Mouse (Mus musculus): ENCODE data around the gene Lin7a. TPM values are rescaled to one million over a fixed set of nuclear protein-coding genes. Genes with fewer than 3 reads are reported as not detected.
A peak's percentile ranks its signal among the peaks of the same experiment; 100 is the strongest.

Lin7a gene
- polyA plus RNA-seq, 1 experiment from 2014 or later, result 25.9 TPM

GRCm38 (mm10) chr10:107389505-107389904, 118.0 kb downstream of the Lin7a start:
- H3K36me3 ChIP-seq (ENCODE audit: control insufficient read depth, insufficient read depth, low read length), result no peaks in the 10 kb centered on the region
- no peak overlapping the region for H3K9ac ChIP-seq (ENCODE audit: low read depth, low read length)
- no peak overlapping the region for H3K4me3 ChIP-seq (ENCODE audit: low read depth, low read length)
- 53% methylated on average over 4 of the region's 4 CpGs for WGBS
- ATAC-seq (ENCODE audit: low FRiP score), result peak; percentile 84
- peak; percentile 43 for DNase-seq (ENCODE audit: low spot score)
- no peaks in the 10 kb centered on the region for H3K4me1 ChIP-seq (replicated peaks; ENCODE audit: control insufficient read depth, insufficient read depth, low read length)
- no peak overlapping the region for H3K27ac ChIP-seq (ENCODE audit: low read depth, low read length)
- H3K27me3 ChIP-seq (ENCODE audit: control insufficient read depth, insufficient read depth, low read length), result no peaks in the 10 kb centered on the region
- H3K9me3 ChIP-seq (ENCODE audit: control insufficient read depth, low read length), result no peaks in the 10 kb centered on the region
- H3K4me2 ChIP-seq (replicated peaks; ENCODE audit: low read depth, low read length), result no peak overlapping the region

- H3K27ac ChIP-seq (ENCODE audit: low read depth, low read length), result no peak overlapping the region
- H3K4me3 ChIP-seq (ENCODE audit: low read depth, low read length), result no peak overlapping the region
- no peaks in the 10 kb centered on the region for H3K27me3 ChIP-seq (ENCODE audit: control insufficient read depth, insufficient read depth, low read length)
- no peaks in the 10 kb centered on the region for H3K4me1 ChIP-seq (replicated peaks; ENCODE audit: control insufficient read depth, insufficient read depth, low read length)
- H3K9me3 ChIP-seq (ENCODE audit: control insufficient read depth, low read length), result no peaks in the 10 kb centered on the region
- no peak for ATAC-seq (ENCODE audit: low FRiP score)
- WGBS, result 80% methylated on average over 4 of the region's 4 CpGs
- H3K4me2 ChIP-seq (replicated peaks; ENCODE audit: low read depth, low read length), result no peak overlapping the region
- H3K9ac ChIP-seq (ENCODE audit: low read depth, low read length), result no peak overlapping the region
- H3K36me3 ChIP-seq (ENCODE audit: control insufficient read depth, insufficient read depth, low read length), result no peaks in the 10 kb centered on the region
- no peak for DNase-seq (ENCODE audit: low spot score)
Observed at GRCm38 (mm10) chr10:107405347-107405746, 133.9 kb downstream of the Lin7a start.

GRCm38 (mm10) chr10:107418306-107418705, 146.8 kb downstream of the Lin7a start:
- Histone ChIP-seq H3K4me3 (ENCODE audit: low read depth, low read length) (no peak overlapping the region), H3K36me3 (ENCODE audit: control insufficient read depth, insufficient read depth, low read length) (no peaks in the 10 kb centered on the region), H3K27ac (ENCODE audit: low read depth, low read length) (no peak overlapping the region), H3K9ac (ENCODE audit: low read depth, low read length) (no peak overlapping the region), H3K4me1 (replicated peaks; ENCODE audit: control insufficient read depth, insufficient read depth, low read length) (no peaks in the 10 kb centered on the region), H3K4me2 (replicated peaks; ENCODE audit: low read depth, low read length) (no peak overlapping the region), H3K9me3 (ENCODE audit: control insufficient read depth, low read length) (no peaks in the 10 kb centered on the region), H3K27me3 (ENCODE audit: control insufficient read depth, insufficient read depth, low read length) (no peaks in the 10 kb centered on the region)
- ATAC-seq (ENCODE audit: low FRiP score), result no peak
- DNase-seq (ENCODE audit: low spot score), result no peak
- 91% methylated on average over 14 of the region's 14 CpGs for WGBS

GRCm38 (mm10) chr10:107436967-107437366, 165.5 kb downstream of the Lin7a start:
- Histone ChIP-seq H3K4me3 (ENCODE audit: low read depth, low read length) (no peak overlapping the region), H3K4me1 (replicated peaks; ENCODE audit: control insufficient read depth, insufficient read depth, low read length) (no peaks in the 10 kb centered on the region), H3K4me2 (replicated peaks; ENCODE audit: low read depth, low read length) (no peak overlapping the region), H3K27me3 (ENCODE audit: control insufficient read depth, insufficient read depth, low read length) (no peaks in the 10 kb centered on the region), H3K36me3 (ENCODE audit: control insufficient read depth, insufficient read depth, low read length) (no peaks in the 10 kb centered on the region), H3K9me3 (ENCODE audit: control insufficient read depth, low read length) (no peaks in the 10 kb centered on the region), H3K27ac (ENCODE audit: low read depth, low read length) (no peak overlapping the region), H3K9ac (ENCODE audit: low read depth, low read length) (no peak overlapping the region)
- ATAC-seq (ENCODE audit: low FRiP score) (no peak), DNase-seq (ENCODE audit: low spot score) (no peak)
- WGBS, result 74% methylated on average over 5 of the region's 5 CpGs

- Histone ChIP-seq H3K4me2 (replicated peaks; ENCODE audit: low read depth, low read length) (no peak overlapping the region), H3K9me3 (ENCODE audit: control insufficient read depth, low read length) (no peaks in the 10 kb centered on the region), H3K27ac (ENCODE audit: low read depth, low read length) (no peak overlapping the region), H3K4me1 (replicated peaks; ENCODE audit: control insufficient read depth, insufficient read depth, low read length) (no peaks in the 10 kb centered on the region), H3K9ac (ENCODE audit: low read depth, low read length) (no peak overlapping the region), H3K36me3 (ENCODE audit: control insufficient read depth, insufficient read depth, low read length) (no peaks in the 10 kb centered on the region), H3K4me3 (ENCODE audit: low read depth, low read length) (no peak overlapping the region), H3K27me3 (ENCODE audit: control insufficient read depth, insufficient read depth, low read length) (no peaks in the 10 kb centered on the region)
- 13% methylated on average over 4 of the region's 4 CpGs for WGBS
- DNase-seq (ENCODE audit: low spot score) (peak; percentile 67), ATAC-seq (ENCODE audit: low FRiP score) (peak; percentile 33; the same call in 1 of the 2 replicates)
Observed at GRCm38 (mm10) chr10:107442781-107443180, 171.3 kb downstream of the Lin7a start.

DNA sequence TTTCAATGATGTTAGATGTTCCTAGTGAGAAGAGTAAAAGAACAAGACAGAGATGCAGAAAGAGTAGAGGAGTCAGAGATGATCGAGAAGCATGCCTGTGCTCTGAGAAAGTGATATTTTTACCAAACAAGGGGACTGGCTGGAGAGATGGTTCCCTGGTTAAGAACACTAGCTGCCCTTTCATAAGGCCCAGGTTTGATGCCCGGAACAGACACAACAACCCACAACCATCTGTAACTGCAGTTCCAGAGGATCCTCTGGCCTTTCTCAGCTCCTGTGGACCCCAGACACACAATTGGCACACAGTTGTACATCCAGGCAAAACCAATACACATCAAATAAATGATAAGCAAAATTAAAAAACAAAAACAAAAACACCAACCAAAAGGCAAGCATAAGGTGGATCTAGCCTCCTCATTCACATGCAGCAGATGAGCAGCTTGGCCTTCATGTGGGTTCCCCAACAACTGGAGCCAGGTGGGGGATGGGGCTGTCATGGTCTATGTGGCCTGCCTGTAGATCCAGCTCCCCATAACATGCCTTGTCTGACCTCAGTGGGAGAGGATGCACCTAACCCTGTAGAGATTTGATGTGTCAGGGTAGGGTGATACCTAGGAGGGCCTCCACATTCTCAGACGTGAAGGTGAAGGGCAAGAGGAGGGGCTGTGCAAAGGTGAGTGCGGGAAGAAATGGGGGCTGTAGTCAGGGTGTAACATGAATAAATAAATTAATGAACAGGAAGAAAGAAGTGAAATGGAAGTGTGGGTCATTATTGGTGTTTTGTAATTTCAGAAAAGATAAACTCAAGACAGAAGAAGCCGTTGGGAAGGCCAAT, 178.2 kb downstream of the Lin7a start:
- Histone ChIP-seq H3K9me3 (ENCODE audit: control insufficient read depth, low read length) (no peaks in the 10 kb centered on the region), H3K9ac (ENCODE audit: low read depth, low read length) (no peak overlapping the region), H3K36me3 (ENCODE audit: control insufficient read depth, insufficient read depth, low read length) (no peaks in the 10 kb centered on the region), H3K4me3 (ENCODE audit: low read depth, low read length) (no peak overlapping the region), H3K27ac (ENCODE audit: low read depth, low read length) (no peak overlapping the region), H3K4me1 (replicated peaks; ENCODE audit: control insufficient read depth, insufficient read depth, low read length) (no peaks in the 10 kb centered on the region), H3K4me2 (replicated peaks; ENCODE audit: low read depth, low read length) (no peak overlapping the region), H3K27me3 (ENCODE audit: control insufficient read depth, insufficient read depth, low read length) (no peaks in the 10 kb centered on the region)
- WGBS, result 92% methylated on average over 5 of the region's 5 CpGs
- DNase-seq (ENCODE audit: low spot score) (no peak), ATAC-seq (ENCODE audit: low FRiP score) (no peak)

- Histone ChIP-seq H3K9ac (ENCODE audit: low read depth, low read length) (no peak overlapping the region), H3K4me1 (replicated peaks; ENCODE audit: control insufficient read depth, insufficient read depth, low read length) (no peaks in the 10 kb centered on the region), H3K4me3 (ENCODE audit: low read depth, low read length) (no peak overlapping the region), H3K9me3 (ENCODE audit: control insufficient read depth, low read length) (no peaks in the 10 kb centered on the region), H3K36me3 (ENCODE audit: control insufficient read depth, insufficient read depth, low read length) (no peaks in the 10 kb centered on the region), H3K27ac (ENCODE audit: low read depth, low read length) (no peak overlapping the region), H3K27me3 (ENCODE audit: control insufficient read depth, insufficient read depth, low read length) (no peaks in the 10 kb centered on the region), H3K4me2 (replicated peaks; ENCODE audit: low read depth, low read length) (no peak overlapping the region)
- ATAC-seq (ENCODE audit: low FRiP score) (no peak), DNase-seq (ENCODE audit: low spot score) (no peak)
- WGBS, result 93% methylated on average over 7 of the region's 7 CpGs
Observed at GRCm38 (mm10) chr10:107467819-107468218, 196.3 kb downstream of the Lin7a start.

Other genes with a start within 250 kb of the Lin7a start
- 3.1 and 3.7 TPM in 2 replicates for gene Acss3, start 148.0 kb upstream of the Lin7a start, polyA plus RNA-seq (2014; fragmentation: Nextera tagmentation; extraction: Ambion mirVana)
- gene Myf5, start 214.4 kb downstream of the Lin7a start, polyA plus RNA-seq (2014; fragmentation: Nextera tagmentation; extraction: Ambion mirVana), result 1.1 and 1.6 TPM in 2 replicates
- gene Myf6, start 223.1 kb downstream of the Lin7a start, polyA plus RNA-seq (2014; fragmentation: Nextera tagmentation; extraction: Ambion mirVana), result 0.11 TPM in 1 of 2 replicates, not detected in the other